Mouse (Mus musculus) neutrophil, adult 5-6 weeks (primary cell): ENCODE measurements around the gene Fzd9. TPM values are rescaled to one million over a fixed set of nuclear protein-coding genes. Genes with fewer than 3 reads are reported as not detected.

Source experiments
- ATAC-seq: fragments of 151-379, 151-347 bp; 2 replicates; pipeline ENCODE4 v1.8.0; 2017; ENCODE audit warnings: mild to moderate bottlenecking, moderate TSS enrichment; ENCODE audit not compliant: insufficient number of reproducible peaks, poor library complexity, low FRiP score, severe bottlenecking; ENCODE audit errors: extremely low read depth
- total RNA-seq: library from RNA; stranded (forward); fragments of 200-1000 nt; gene quantifications from 2 replicates; pipeline ENCODE4 v1.2.3, GENCODE M21; 2017

Fzd9 gene
- not detected in 2 replicates for total RNA-seq

DNA sequence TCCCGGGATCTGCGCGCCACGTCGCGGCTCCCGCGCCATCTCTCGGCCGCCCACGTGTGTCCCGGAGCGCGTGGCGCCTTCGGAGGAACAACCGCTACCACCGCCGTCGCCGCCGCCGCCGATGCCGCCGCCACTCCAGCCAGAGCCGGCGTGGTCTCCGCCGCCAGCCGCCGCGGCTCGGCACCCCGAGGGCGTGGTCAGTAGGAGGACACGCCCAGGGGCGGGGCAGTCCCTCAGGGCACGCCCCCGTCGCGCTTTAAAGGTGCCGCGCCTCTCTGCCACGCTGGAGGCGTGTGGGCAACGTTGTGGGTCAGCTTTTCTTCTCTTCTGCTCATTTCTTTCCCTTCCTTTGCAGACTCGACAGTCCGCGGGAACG, at the start of gene Fzd9:
Gene Fzd9, minus strand, starts transcription at position 152 of the 376 bp plus-strand sequence.
- peak; percentile 48; the same call in 1 of the 2 replicates for ATAC-seq

- ATAC-seq: no peak
Observed at GRCm38 (mm10) chr5:135292001-135292400, 41.0 kb upstream of the Fzd9 start.

- ATAC-seq: no peak
Observed at GRCm38 (mm10) chr5:135291193-135291592, 40.2 kb upstream of the Fzd9 start.

- ATAC-seq: no peak
Observed at GRCm38 (mm10) chr5:135290703-135291102, 39.7 kb upstream of the Fzd9 start.

- ATAC-seq: no peak
Observed at GRCm38 (mm10) chr5:135286926-135287325, 35.9 kb upstream of the Fzd9 start.

DNA sequence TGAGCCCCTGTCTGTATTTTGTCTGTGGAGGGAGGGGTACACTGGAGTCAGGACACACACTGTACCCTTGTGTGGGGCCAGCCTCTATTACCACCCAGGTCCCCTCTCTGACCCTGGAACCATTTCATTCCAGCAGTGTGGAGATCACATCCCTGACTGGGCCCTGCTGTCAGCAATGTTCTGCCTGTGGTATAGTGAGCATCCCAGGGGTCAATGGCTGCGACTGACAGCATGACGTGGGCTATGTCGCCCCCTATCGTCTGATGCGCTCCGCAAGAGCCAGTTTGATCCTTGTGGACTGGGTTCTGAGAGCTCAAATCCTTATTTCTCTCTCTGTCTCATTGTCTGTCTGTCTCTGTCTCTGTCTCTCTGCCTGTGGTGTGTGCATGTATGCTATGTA, 35.2 kb upstream of the Fzd9 start:
- peak; percentile 36; the same call in 1 of the 2 replicates for ATAC-seq

- no peak for ATAC-seq
Observed at GRCm38 (mm10) chr5:135285211-135285610, 34.2 kb upstream of the Fzd9 start.

GRCm38 (mm10) chr5:135280226-135280625, 29.2 kb upstream of the Fzd9 start:
- no peak for ATAC-seq

DNA sequence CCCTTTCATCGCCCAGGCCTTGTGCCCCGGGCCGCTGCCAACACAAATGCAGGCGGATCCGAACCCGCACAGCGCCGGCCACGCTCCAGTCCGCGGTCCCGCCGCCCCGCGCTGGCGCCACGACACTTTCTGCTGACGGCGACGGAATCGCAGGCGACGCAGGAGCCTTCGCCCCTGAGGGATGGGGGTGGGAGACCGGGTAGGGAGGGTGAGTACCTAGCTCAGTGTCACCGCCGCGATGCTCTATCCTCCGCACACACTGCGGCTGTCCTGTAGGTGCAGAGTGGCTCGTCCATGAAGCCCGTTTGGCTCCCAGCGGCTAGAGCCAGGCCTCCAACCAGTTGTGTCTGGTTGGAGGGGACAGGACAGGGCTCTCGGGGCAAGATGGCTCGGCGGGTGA, 25.6 kb upstream of the Fzd9 start:
- no peak for ATAC-seq

GRCm38 (mm10) chr5:135274663-135275396, 23.8 kb upstream of the Fzd9 start:
- ATAC-seq: no peak

DNA sequence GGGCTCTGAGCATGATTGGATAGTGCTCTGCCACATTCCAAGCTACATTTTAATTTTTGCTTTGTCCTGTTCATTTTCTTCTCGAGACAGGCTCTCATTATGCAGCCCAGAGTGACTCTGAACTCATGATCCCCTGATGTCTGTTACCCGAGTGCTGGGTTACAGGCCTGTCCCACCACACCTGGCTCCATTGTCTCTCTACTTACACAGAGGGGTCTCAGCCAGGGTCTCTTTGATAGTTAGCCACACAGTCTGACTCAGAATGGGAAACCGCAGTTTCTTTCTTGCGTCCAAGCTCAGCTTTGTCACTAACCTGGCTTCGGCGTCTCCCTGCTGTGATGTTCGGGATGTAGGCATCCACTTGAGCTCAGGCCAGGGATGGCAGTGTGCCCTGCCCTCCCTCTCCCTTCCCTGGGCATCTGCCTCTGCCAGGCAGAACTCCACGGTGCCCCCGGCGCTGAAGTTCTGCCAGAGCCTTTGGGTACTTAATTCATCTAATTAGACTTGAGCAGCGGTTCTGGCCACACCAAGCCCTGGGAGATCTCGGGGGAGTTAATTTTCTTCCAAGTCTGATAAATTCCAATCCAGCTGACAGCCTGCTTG, 20.6 kb upstream of the Fzd9 start:
- ATAC-seq: no peak

DNA sequence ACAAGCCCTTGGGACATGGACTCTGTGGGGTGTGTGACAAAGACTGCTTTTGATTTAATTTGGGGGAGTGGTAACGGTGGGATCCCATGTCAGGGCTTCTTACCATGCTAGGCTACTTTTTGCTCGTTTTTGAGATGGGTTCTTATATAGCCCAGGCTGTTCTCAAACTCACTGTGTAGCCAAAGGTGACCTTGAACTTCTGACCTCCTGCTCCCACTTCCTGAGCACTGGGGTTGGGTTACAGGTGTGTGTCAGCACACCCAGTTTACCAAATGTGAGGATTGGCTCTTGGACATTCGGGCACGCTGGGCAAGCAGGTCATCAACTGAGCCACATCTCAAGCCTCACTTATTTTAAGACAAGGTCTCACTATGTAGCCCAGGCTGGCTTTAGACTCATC, 19.3 kb upstream of the Fzd9 start:
- ATAC-seq: no peak

GRCm38 (mm10) chr5:135269451-135269850, 18.4 kb upstream of the Fzd9 start:
- ATAC-seq: no peak

GRCm38 (mm10) chr5:135264548-135264947, 13.5 kb upstream of the Fzd9 start:
- ATAC-seq: no peak

- no peak for ATAC-seq
Observed at GRCm38 (mm10) chr5:135263866-135264503, 13.0 kb upstream of the Fzd9 start.

DNA sequence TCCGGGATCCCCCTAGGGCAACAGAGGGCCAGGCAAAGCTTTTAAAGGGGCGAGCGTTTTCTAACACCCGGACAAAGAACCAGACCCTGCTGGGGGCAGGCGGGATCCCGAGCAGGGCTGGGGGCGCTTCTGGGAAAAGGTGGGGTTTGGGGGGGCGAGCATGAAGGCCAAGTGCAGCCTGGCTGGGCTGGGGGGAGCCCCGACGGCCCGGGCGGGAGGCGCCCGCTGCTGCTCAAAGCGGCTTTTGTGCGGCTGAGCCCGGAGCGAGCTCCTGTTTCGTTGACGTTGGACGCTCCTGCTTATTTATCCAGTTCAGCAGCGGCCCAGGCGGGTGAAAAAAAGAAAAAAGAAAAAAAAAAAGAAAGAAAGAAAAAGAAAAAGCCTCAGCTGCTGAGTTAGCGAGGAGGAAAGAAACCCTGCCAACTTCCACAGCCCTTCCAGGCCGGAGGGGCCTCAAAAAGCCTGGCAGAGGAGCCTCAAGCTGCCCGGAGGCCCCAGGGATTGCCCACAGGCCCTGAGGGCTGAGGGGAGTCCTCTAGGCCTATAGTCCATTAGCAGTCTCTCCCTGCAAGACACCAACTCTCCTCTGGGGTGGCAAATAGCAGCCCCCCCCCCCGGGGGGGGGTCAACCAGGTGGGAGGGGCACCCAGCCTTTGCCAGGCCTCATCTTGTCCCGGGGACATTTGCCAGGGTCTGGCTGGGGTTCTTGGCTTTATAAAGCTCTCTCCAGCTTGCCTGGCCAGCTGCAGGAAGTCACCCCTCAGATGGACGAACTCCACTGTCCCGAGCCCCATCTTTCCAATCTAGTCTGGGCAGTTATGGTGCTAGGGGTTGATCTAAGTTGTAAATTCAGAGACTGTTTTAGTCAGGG, 7.5 kb upstream of the Fzd9 start:
- no peak for ATAC-seq

DNA sequence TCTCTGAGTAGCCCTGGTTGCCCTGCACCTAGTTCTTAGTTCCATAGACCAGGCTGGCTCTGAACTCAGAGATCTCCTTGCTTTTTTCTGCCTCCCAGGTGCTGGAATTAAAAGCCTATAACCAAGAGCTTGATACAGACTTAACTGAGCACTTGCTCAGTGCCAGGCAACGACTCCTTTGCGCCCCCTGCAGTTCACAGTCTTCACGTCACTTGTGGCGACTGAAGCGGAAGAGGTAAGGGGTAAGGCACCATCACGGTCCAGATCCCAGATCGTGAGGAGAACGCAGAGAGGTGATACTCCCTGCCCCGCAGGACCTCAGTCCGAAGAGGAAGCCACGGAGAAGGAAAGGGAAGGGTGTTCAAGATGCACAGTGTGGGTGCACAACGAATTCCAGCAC, 6.5 kb upstream of the Fzd9 start:
- no peak for ATAC-seq

GRCm38 (mm10) chr5:135256166-135256565, 5.1 kb upstream of the Fzd9 start:
- no peak for ATAC-seq

- no peak for ATAC-seq
Observed at GRCm38 (mm10) chr5:135253741-135254401, 2.8 kb upstream of the Fzd9 start.
